Mouse (Mus musculus): ENCODE measurements around the gene Cxadr. TPM values are rescaled to one million over a fixed set of nuclear protein-coding genes. Genes with fewer than 3 reads are reported as not detected.

Cxadr gene
- polyA plus RNA-seq, 1 experiment from 2014 or later, result 51.4 TPM

GRCm38 (mm10) chr16:78274825-78275455, 26.3 kb upstream of the Cxadr start:
- no peak overlapping the region for H3K27ac ChIP-seq (ENCODE audit: low read length)
- no peak for ATAC-seq
- no peak overlapping the region for H3K4me3 ChIP-seq (ENCODE audit: low read length)
- WGBS, result 84% methylated on average over 9 of the region's 9 CpGs
- H3K27me3 ChIP-seq (replicated peaks; ENCODE audit: control insufficient read depth, insufficient read depth, low read length), result no peaks in the 10 kb centered on the region
- H3K4me2 ChIP-seq (ENCODE audit: low read depth, low read length), result no peak overlapping the region
- H3K9ac ChIP-seq (ENCODE audit: low read depth, low read length), result no peak overlapping the region
- no peaks in the 10 kb centered on the region for H3K9me3 ChIP-seq (ENCODE audit: control insufficient read depth, low read length)
- no peaks in the 10 kb centered on the region for H3K4me1 ChIP-seq (ENCODE audit: control insufficient read depth, insufficient read depth, low read length)
- H3K36me3 ChIP-seq (ENCODE audit: control insufficient read depth, insufficient read depth, low read length), result no peaks in the 10 kb centered on the region

GRCm38 (mm10) chr16:78277567-78277966, 23.7 kb upstream of the Cxadr start:
- Histone ChIP-seq H3K4me2 (ENCODE audit: low read depth, low read length) (no peak overlapping the region), H3K9me3 (ENCODE audit: control insufficient read depth, low read length) (no peaks in the 10 kb centered on the region), H3K4me3 (ENCODE audit: low read length) (no peak overlapping the region), H3K36me3 (ENCODE audit: control insufficient read depth, insufficient read depth, low read length) (no peaks in the 10 kb centered on the region), H3K27me3 (replicated peaks; ENCODE audit: control insufficient read depth, insufficient read depth, low read length) (no peaks in the 10 kb centered on the region), H3K4me1 (ENCODE audit: control insufficient read depth, insufficient read depth, low read length) (no peaks in the 10 kb centered on the region), H3K9ac (ENCODE audit: low read depth, low read length) (no peak overlapping the region), H3K27ac (ENCODE audit: low read length) (no peak overlapping the region)
- ATAC-seq, result no peak
- WGBS, result 65% methylated on average over 4 of the region's 4 CpGs

GRCm38 (mm10) chr16:78280093-78280881, 21.0 kb upstream of the Cxadr start:
- H3K36me3 ChIP-seq (ENCODE audit: control insufficient read depth, insufficient read depth, low read length), result no peaks in the 10 kb centered on the region
- no peak overlapping the region for H3K27ac ChIP-seq (ENCODE audit: low read length)
- H3K4me1 ChIP-seq (ENCODE audit: control insufficient read depth, insufficient read depth, low read length), result no peaks in the 10 kb centered on the region
- 76% methylated on average over 5 of the region's 5 CpGs for WGBS
- no peaks in the 10 kb centered on the region for H3K27me3 ChIP-seq (replicated peaks; ENCODE audit: control insufficient read depth, insufficient read depth, low read length)
- no peak overlapping the region for H3K9ac ChIP-seq (ENCODE audit: low read depth, low read length)
- ATAC-seq, result peak; percentile 59
- H3K4me2 ChIP-seq (ENCODE audit: low read depth, low read length), result no peak overlapping the region
- no peak overlapping the region for H3K4me3 ChIP-seq (ENCODE audit: low read length)
- H3K9me3 ChIP-seq (ENCODE audit: control insufficient read depth, low read length), result no peaks in the 10 kb centered on the region

- H3K27ac ChIP-seq (ENCODE audit: low read length), result no peak overlapping the region
- H3K36me3 ChIP-seq (ENCODE audit: control insufficient read depth, insufficient read depth, low read length), result no peaks in the 10 kb centered on the region
- H3K9me3 ChIP-seq (ENCODE audit: control insufficient read depth, low read length), result no peaks in the 10 kb centered on the region
- no peak overlapping the region for H3K9ac ChIP-seq (ENCODE audit: low read depth, low read length)
- H3K27me3 ChIP-seq (replicated peaks; ENCODE audit: control insufficient read depth, insufficient read depth, low read length), result no peaks in the 10 kb centered on the region
- no peak overlapping the region for H3K4me3 ChIP-seq (ENCODE audit: low read length)
- 49% methylated on average over 5 of the region's 5 CpGs for WGBS
- ATAC-seq, result no peak
- no peaks in the 10 kb centered on the region for H3K4me1 ChIP-seq (ENCODE audit: control insufficient read depth, insufficient read depth, low read length)
- no peak overlapping the region for H3K4me2 ChIP-seq (ENCODE audit: low read depth, low read length)
Measured at GRCm38 (mm10) chr16:78283231-78283630, 18.1 kb upstream of the Cxadr start.

GRCm38 (mm10) chr16:78294051-78294450, 7.2 kb upstream of the Cxadr start:
- WGBS, result 93% methylated on average over 1 of the region's 1 CpGs
- no peaks in the 10 kb centered on the region for H3K36me3 ChIP-seq (ENCODE audit: control insufficient read depth, insufficient read depth, low read length)
- no peak overlapping the region for H3K9ac ChIP-seq (ENCODE audit: low read depth, low read length)
- ATAC-seq, result no peak
- H3K9me3 ChIP-seq (ENCODE audit: control insufficient read depth, low read length), result no peaks in the 10 kb centered on the region
- H3K27me3 ChIP-seq (replicated peaks; ENCODE audit: control insufficient read depth, insufficient read depth, low read length), result no peaks in the 10 kb centered on the region
- H3K4me1 ChIP-seq (ENCODE audit: control insufficient read depth, insufficient read depth, low read length), result peaks cover 8% of the 10 kb centered on the region; the same call in 1 of the 2 replicates
- no peak overlapping the region for H3K27ac ChIP-seq (ENCODE audit: low read length)
- H3K4me3 ChIP-seq (ENCODE audit: low read length), result no peak overlapping the region
- no peak overlapping the region for H3K4me2 ChIP-seq (ENCODE audit: low read depth, low read length)

GRCm38 (mm10) chr16:78294606-78295275, 6.5 kb upstream of the Cxadr start:
- Histone ChIP-seq H3K9me3 (ENCODE audit: control insufficient read depth, low read length) (no peaks in the 10 kb centered on the region), H3K4me2 (ENCODE audit: low read depth, low read length) (peak overlapping the region; percentile 19; the same call in 1 of the 2 replicates), H3K4me3 (ENCODE audit: low read length) (no peak overlapping the region), H3K27me3 (replicated peaks; ENCODE audit: control insufficient read depth, insufficient read depth, low read length) (no peaks in the 10 kb centered on the region), H3K9ac (ENCODE audit: low read depth, low read length) (no peak overlapping the region), H3K4me1 (ENCODE audit: control insufficient read depth, insufficient read depth, low read length) (peaks cover 8% of the 10 kb centered on the region; the same call in 1 of the 2 replicates), H3K27ac (ENCODE audit: low read length) (peak overlapping the region; percentile 41; the same call in 1 of the 2 replicates), H3K36me3 (ENCODE audit: control insufficient read depth, insufficient read depth, low read length) (no peaks in the 10 kb centered on the region)
- WGBS, result 42% methylated on average over 5 of the region's 5 CpGs
- ATAC-seq, result peak; percentile 80

- ATAC-seq, result peak; percentile 32; the same call in 1 of the 2 replicates
- WGBS, result 54% methylated on average over 4 of the region's 4 CpGs
Measured at GRCm38 (mm10) chr16:78295601-78296000, 5.7 kb upstream of the Cxadr start.

GRCm38 (mm10) chr16:78296114-78296513, 5.2 kb upstream of the Cxadr start:
- Histone ChIP-seq H3K27me3 (replicated peaks; ENCODE audit: control insufficient read depth, insufficient read depth, low read length) (no peaks in the 10 kb centered on the region), H3K4me2 (ENCODE audit: low read depth, low read length) (no peak overlapping the region), H3K36me3 (ENCODE audit: control insufficient read depth, insufficient read depth, low read length) (no peaks in the 10 kb centered on the region), H3K4me3 (ENCODE audit: low read length) (no peak overlapping the region), H3K27ac (ENCODE audit: low read length) (no peak overlapping the region), H3K4me1 (ENCODE audit: control insufficient read depth, insufficient read depth, low read length) (peaks cover 8% of the 10 kb centered on the region; the same call in 1 of the 2 replicates), H3K9me3 (ENCODE audit: control insufficient read depth, low read length) (no peaks in the 10 kb centered on the region), H3K9ac (ENCODE audit: low read depth, low read length) (no peak overlapping the region)
- ATAC-seq, result no peak
- WGBS, result 86% methylated on average over 9 of the region's 9 CpGs

More at GRCm38 (mm10) chr16:78295601-78296000, 5.7 kb upstream of the Cxadr start:
- Histone ChIP-seq H3K4me3 (ENCODE audit: low read length) (no peak overlapping the region), H3K9me3 (ENCODE audit: control insufficient read depth, low read length) (no peaks in the 10 kb centered on the region), H3K36me3 (ENCODE audit: control insufficient read depth, insufficient read depth, low read length) (no peaks in the 10 kb centered on the region), H3K4me1 (ENCODE audit: control insufficient read depth, insufficient read depth, low read length) (peaks cover 8% of the 10 kb centered on the region; the same call in 1 of the 2 replicates), H3K27me3 (replicated peaks; ENCODE audit: control insufficient read depth, insufficient read depth, low read length) (no peaks in the 10 kb centered on the region), H3K4me2 (ENCODE audit: low read depth, low read length) (no peak overlapping the region), H3K9ac (ENCODE audit: low read depth, low read length) (no peak overlapping the region), H3K27ac (ENCODE audit: low read length) (no peak overlapping the region)

All from intestine, embryonic 16.5 days (tissue).